Mouse (Mus musculus): ENCODE measurements around the gene Gk5.

DNA sequence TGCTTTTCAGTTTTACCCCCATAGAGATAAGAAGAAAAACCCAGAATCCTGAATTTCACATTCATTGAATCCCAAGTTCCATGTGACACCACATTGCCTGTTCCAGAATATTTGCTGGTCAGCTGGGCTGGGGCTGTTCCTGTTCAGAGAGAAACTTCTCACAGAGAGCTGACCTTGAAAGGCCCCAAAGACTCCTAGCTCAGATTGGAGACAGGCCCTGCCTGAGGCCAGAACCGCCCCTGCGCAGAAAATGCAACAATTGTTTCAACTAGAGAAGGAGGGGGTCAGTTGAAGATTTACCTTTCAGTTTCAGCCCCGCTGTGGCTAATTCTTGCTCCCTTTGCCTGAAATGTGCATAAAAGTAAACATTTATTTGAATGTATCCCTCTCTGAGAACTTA lies 41.6 kb downstream of the Gk5 start:
- TF ChIP-seq CTCF (conservative IDR thresholded peaks at IDR 0.05; ENCODE audit: low read length), result no peak
- TF ChIP-seq NANOG (IDR thresholded peaks at IDR 0.05; ENCODE audit: borderline replicate concordance, low read length), result no peak
- no peak for TF ChIP-seq POU5F1 (IDR thresholded peaks at IDR 0.05; ENCODE audit: borderline replicate concordance, low read length)

Data from E14TG2a.4 (cell line).